ENCODE assay signal across 9 mouse cellular contexts in genomic region chr3:9886765-9887626, GRCm38 (mm10).
DNase-seq lines count a peak whose midpoint lies in the region; ATAC-seq and TF ChIP-seq lines count a peak whose summit lies in the region.
"Had no signal": no experiment of that assay in that cellular context is flagged by ENCODE, and none has a peak within 500 bp of the region (broad histone marks: within the 10 kb centered on the region; RNA-seq: fewer than 3 reads in every experiment).

No protein-coding gene starts in this region.

- 0 out of 2 replicates have a peak, but pooled peaks have one; percentile 51 for TF ChIP-seq CTCF in thymus, adult 2 months (IDR thresholded peaks at IDR 0.05; ENCODE audit: borderline replicate concordance, control insufficient read depth, extremely low read depth, insufficient read depth, low read length, poor library complexity)

- peaks cover 12% of the 10 kb centered on the region for H3K4me1 ChIP-seq in midbrain, embryonic 14.5 days (ENCODE audit: control insufficient read depth, insufficient read depth, low read length)
- peaks cover 3% of the 10 kb centered on the region; the same call in 1 of the 2 replicates for H3K4me1 ChIP-seq in midbrain, embryonic 10.5 days
- peaks cover 50% of the 10 kb centered on the region for H3K4me1 ChIP-seq in thymus, adult 2 months (replicated peaks; ENCODE audit: control insufficient read depth, insufficient read depth, low read length)

- H3K9ac ChIP-seq in midbrain, embryonic 14.5 days (replicated peaks; ENCODE audit: low read length) = no peak overlapping the region

- no peaks in the 10 kb centered on the region for H3K9me3 ChIP-seq in midbrain, embryonic 14.5 days (ENCODE audit: control insufficient read depth, low read length)
- H3K9me3 ChIP-seq in midbrain, embryonic 10.5 days (replicated peaks) = no peaks in the 10 kb centered on the region

- no peak overlapping the region for H3K4me2 ChIP-seq in midbrain, embryonic 14.5 days (ENCODE audit: low read length)

- ATAC-seq in midbrain, embryonic 14.5 days (ENCODE audit: low FRiP score, low TSS enrichment) = 0 out of 2 replicates have a peak, but pooled peaks have one; percentile 24

- no peak overlapping the region for H3K4me3 ChIP-seq in midbrain, embryonic 14.5 days (replicated peaks; ENCODE audit: low read depth, low read length)
- H3K4me3 ChIP-seq in midbrain, embryonic 10.5 days = no peak overlapping the region
- H3K4me3 ChIP-seq in thymus, adult 2 months (ENCODE audit: control insufficient read depth, insufficient read depth, low read length) = peak overlapping the region; percentile 13; the same call in 1 of the 2 replicates
- H3K4me3 ChIP-seq: erythroblast, embryonic 14.5 days had no signal

- no peaks in the 10 kb centered on the region for H3K36me3 ChIP-seq in midbrain, embryonic 14.5 days (ENCODE audit: control insufficient read depth, insufficient read depth, low read length)
- no peaks in the 10 kb centered on the region for H3K36me3 ChIP-seq in midbrain, embryonic 10.5 days
- H3K36me3 ChIP-seq in thymus, adult 2 months (ENCODE audit: control insufficient read depth, insufficient read depth, low read length) = no peaks in the 10 kb centered on the region

- H3K27me3 ChIP-seq in midbrain, embryonic 14.5 days (ENCODE audit: control insufficient read depth, insufficient read depth, low read length) = no peaks in the 10 kb centered on the region
- H3K27me3 ChIP-seq in midbrain, embryonic 10.5 days (ENCODE audit: low read depth, poor library complexity, severe bottlenecking) = no peaks in the 10 kb centered on the region
- no peaks in the 10 kb centered on the region for H3K27me3 ChIP-seq in thymus, adult 2 months (ENCODE audit: control insufficient read depth, insufficient read depth, low read length)

- 77% methylated on average over 10 of the region's 10 CpGs for WGBS in midbrain, embryonic 14.5 days
- WGBS in midbrain, embryonic 10.5 days = 84% methylated on average over 10 of the region's 10 CpGs
- WGBS in thymus, adult 2 months = 4% methylated on average over 10 of the region's 10 CpGs

- no peak overlapping the region for H3K27ac ChIP-seq in midbrain, embryonic 14.5 days (replicated peaks; ENCODE audit: low read depth, low read length)
- no peak overlapping the region for H3K27ac ChIP-seq in midbrain, embryonic 10.5 days (replicated peaks)
- H3K27ac ChIP-seq in thymus, adult 2 months (ENCODE audit: control insufficient read depth, insufficient read depth, low read length) = peak overlapping the region; percentile 98

- DNase-seq in adrenal gland, postnatal 14 days = peak; percentile 71
- DNase-seq in adrenal gland, adult 8-10 months = no peak
- DNase-seq in midbrain, embryonic 14.5 days = no peak
- no peak for DNase-seq in midbrain, embryonic 10.5 days (ENCODE audit: low spot score)
- peak; percentile 46 for DNase-seq in lung, postnatal 14 days
- DNase-seq in thymus, adult 2 months = peak; percentile 86
- DNase-seq in kidney, postnatal 14 days = no peak
- DNase-seq in layer of hippocampus, postnatal 36 days = no peak

- TF ChIP-seq POLR2A in thymus, adult 2 months (IDR thresholded peaks at IDR 0.05; ENCODE audit: control insufficient read depth, extremely low read depth, insufficient read depth, low read length, poor library complexity) = 0 out of 2 replicates have a peak, but pooled peaks have one; percentile 28

Comparison
In these comparisons a context has a peak if more than half of its experiments do, and no peak if none do; other contexts are left out.
1. DNase-seq: peak in adrenal gland, postnatal 14 days (single experiment), lung, postnatal 14 days (single experiment) and thymus, adult 2 months (single experiment); none in adrenal gland, adult 8-10 months (single experiment), midbrain, embryonic 14.5 days (single experiment), midbrain, embryonic 10.5 days (single experiment), kidney, postnatal 14 days (single experiment) and layer of hippocampus, postnatal 36 days (0 of 2).